Mouse (Mus musculus) CH12.LX (cell line): ENCODE measurements around the gene Rapgef4. TPM values are rescaled to one million over a fixed set of nuclear protein-coding genes. Genes with fewer than 3 reads are reported as not detected.

Experiments used
- DNase-seq: peaks from one replicate; pipeline ENCODE4 v3.0.0-alpha.2; 2013; ENCODE audit errors: extremely low read depth
- H3K27ac ChIP-seq: 2 replicates; pipeline ENCODE4 v1.5.1; 2012; ENCODE audit warnings: low read depth, mild to moderate bottlenecking, control low read depth, moderate library complexity; ENCODE audit not compliant: insufficient read depth
- H3K27me3 ChIP-seq: replicated peaks from 2 replicates; pipeline ENCODE3; 2012; ENCODE audit warnings: inconsistent platforms
- H3K36me3 ChIP-seq, 2 experiments: replicated peaks in 1 of 2; 2 replicates each; pipeline versions ENCODE3 to v1.6.1; 2012; ENCODE audit warnings: inconsistent platforms in 1 of 2, low read length in 1 of 2, mild to moderate bottlenecking in 1 of 2, mixed read lengths in 1 of 2, moderate library complexity in 1 of 2; ENCODE audit not compliant: control insufficient read depth in 1 of 2, insufficient read depth in 1 of 2
- H3K4me1 ChIP-seq, 2 experiments: 2 replicates each; pipeline ENCODE4 v1.6.1; 2012; ENCODE audit warnings: inconsistent platforms in 1 of 2, moderate library complexity in 1 of 2; ENCODE audit not compliant: insufficient read depth in 2 of 2, control insufficient read depth in 1 of 2
- H3K4me2 ChIP-seq: 2 replicates; pipeline ENCODE4 v1.6.1; 2012; ENCODE audit warnings: low read depth, mild to moderate bottlenecking, control low read depth; ENCODE audit not compliant: poor library complexity, insufficient read depth, severe bottlenecking
- H3K4me3 ChIP-seq, 3 experiments: fragments of 150-350 bp in 1 of 3; sonication (generic) in 1 of 3; replicated peaks in 1 of 3; 2 replicates each; pipeline versions ENCODE3 to v1.5.1; 2011 to 2012; ENCODE audit warnings: low read depth in 2 of 3, low read length in 2 of 3, mild to moderate bottlenecking in 2 of 3, moderate library complexity in 2 of 3, control low read depth in 1 of 3, improper control_type of control experiment in 1 of 3, inconsistent platforms in 1 of 3, mixed read lengths in 1 of 3; ENCODE audit not compliant: poor library complexity in 1 of 3
- H3K79me2 ChIP-seq: replicated peaks from 2 replicates; pipeline ENCODE4 v1.6.1; 2012; ENCODE audit warnings: mild to moderate bottlenecking, moderate library complexity; ENCODE audit not compliant: control insufficient read depth, poor library complexity, insufficient read depth, severe bottlenecking; ENCODE audit errors: extremely low read depth
- H3K9ac ChIP-seq: 2 replicates; pipeline ENCODE4 v1.6.1; 2012; ENCODE audit warnings: low read depth, mild to moderate bottlenecking, control low read depth, moderate library complexity; ENCODE audit not compliant: insufficient read depth
- H3K9me3 ChIP-seq: replicated peaks from 2 replicates; pipeline ENCODE3; 2012; ENCODE audit warnings: low read length, inconsistent platforms, mixed read lengths
- CHD1 ChIP-seq: IDR thresholded peaks from 2 replicates; pipeline ENCODE4 v1.6.1; 2012; ENCODE audit warnings: low read depth, low read length, improper control_type of control experiment, inconsistent platforms
- CHD2 ChIP-seq: IDR thresholded peaks from 2 replicates; pipeline ENCODE4 v1.6.1; 2011; ENCODE audit warnings: low read length, improper control_type of control experiment
- CTCF ChIP-seq, 2 experiments: IDR thresholded peaks in 1 of 2; conservative IDR thresholded peaks in 1 of 2; 2 replicates each; pipeline ENCODE4 v1.5.1; 2011 to 2012; ENCODE audit warnings: low read depth in 2 of 2, low read length in 2 of 2, improper control_type of control experiment in 1 of 2, inconsistent platforms in 1 of 2, mild to moderate bottlenecking in 1 of 2, moderate library complexity in 1 of 2
- E2F4 ChIP-seq: IDR thresholded peaks from 2 replicates; pipeline ENCODE4 v1.6.1; 2011; ENCODE audit warnings: low read depth, low read length, improper control_type of control experiment; ENCODE audit not compliant: insufficient replicate concordance
- ELF1 ChIP-seq: IDR thresholded peaks from 2 replicates; pipeline ENCODE4 v1.6.1; 2014; ENCODE audit warnings: low read depth, mild to moderate bottlenecking, inconsistent platforms, low read length, improper control_type of control experiment
- ETS1 ChIP-seq: conservative IDR thresholded peaks from 2 replicates; pipeline ENCODE4 v1.6.1; 2012; ENCODE audit warnings: low read depth, mild to moderate bottlenecking, inconsistent platforms, low read length, improper control_type of control experiment, moderate library complexity
- KAT2A ChIP-seq: IDR thresholded peaks from 2 replicates; pipeline ENCODE4 v1.6.1; 2012; ENCODE audit warnings: low read length, improper control_type of control experiment, inconsistent platforms; ENCODE audit not compliant: insufficient replicate concordance
- MAFK ChIP-seq: IDR thresholded peaks from 2 replicates; pipeline ENCODE4 v1.6.1; 2011; ENCODE audit warnings: low read length, improper control_type of control experiment; ENCODE audit not compliant: insufficient replicate concordance
- MAX ChIP-seq: IDR thresholded peaks from 2 replicates; pipeline ENCODE4 v1.6.1; 2011; ENCODE audit warnings: low read length, improper control_type of control experiment
- MAZ ChIP-seq: IDR thresholded peaks from 2 replicates; pipeline ENCODE4 v1.6.1; 2012; ENCODE audit warnings: low read depth, mild to moderate bottlenecking, inconsistent platforms, low read length, improper control_type of control experiment, moderate library complexity
- MYC ChIP-seq: IDR thresholded peaks from 2 replicates; pipeline ENCODE4 v1.6.1; 2011; ENCODE audit warnings: low read depth, mild to moderate bottlenecking, improper control_type of control experiment, low read length
- NRF1 ChIP-seq: IDR thresholded peaks from 2 replicates; pipeline ENCODE4 v1.6.1; 2014; ENCODE audit warnings: low read depth, mild to moderate bottlenecking, inconsistent platforms, low read length, improper control_type of control experiment, moderate library complexity
- PAX5 ChIP-seq: IDR thresholded peaks from 2 replicates; pipeline ENCODE4 v1.6.1; 2012; ENCODE audit warnings: low read length, inconsistent platforms, mixed read lengths
- POLR2A ChIP-seq: IDR thresholded peaks from 2 replicates; pipeline ENCODE4 v1.6.1; 2011; ENCODE audit warnings: low read depth, mild to moderate bottlenecking, improper control_type of control experiment, low read length
- RCOR1 ChIP-seq: conservative IDR thresholded peaks from 2 replicates; pipeline ENCODE4 v1.6.1; 2012; ENCODE audit warnings: low read depth, mild to moderate bottlenecking, inconsistent platforms, low read length, improper control_type of control experiment
- TBP ChIP-seq: conservative IDR thresholded peaks from 2 replicates; pipeline ENCODE4 v1.6.1; 2011; ENCODE audit warnings: low read depth, low read length, improper control_type of control experiment
- USF1 ChIP-seq: IDR thresholded peaks from 2 replicates; pipeline ENCODE4 v1.6.1; 2014; ENCODE audit warnings: low read depth, mild to moderate bottlenecking, inconsistent platforms, low read length, improper control_type of control experiment
- USF2 ChIP-seq: conservative IDR thresholded peaks from 2 replicates; pipeline ENCODE4 v1.6.1; 2011; ENCODE audit warnings: low read depth, low read length, improper control_type of control experiment
- ZKSCAN1 ChIP-seq: IDR thresholded peaks from 2 replicates; pipeline ENCODE4 v1.6.1; 2012; ENCODE audit warnings: low read depth, inconsistent platforms, low read length, improper control_type of control experiment, borderline replicate concordance
- ZMIZ1 ChIP-seq: IDR thresholded peaks from 2 replicates; pipeline ENCODE4 v1.6.1; 2012; ENCODE audit warnings: low read depth, mild to moderate bottlenecking, inconsistent platforms, low read length, improper control_type of control experiment
- ZNF384 ChIP-seq: IDR thresholded peaks from 2 replicates; pipeline ENCODE4 v1.6.1; 2012; ENCODE audit warnings: low read depth, low read length, improper control_type of control experiment, inconsistent platforms
- dilution Hi-C: fragments of 300-500 bp; cut with MboI; formaldehyde crosslinking; loops from 2 replicates; pipeline ENCODE4 v1.14.3; 2020; ENCODE audit warnings: low sequenced_read_pairs; ENCODE audit not compliant: extremely low pct_unique_long_range_greater_than_20kb, extremely low pct_ligation_motif_present
- in situ Hi-C: fragments of 300-500 bp; cut with MboI; formaldehyde crosslinking; loops from 3 replicates; pipeline ENCODE4 v1.14.3; 2019; ENCODE audit warnings: low sequenced_read_pairs, low pct_ligation_motif_present, low pct_unique_long_range_greater_than_20kb, mixed read lengths
- polyA plus RNA-seq: library from polyadenylated mRNA; unstranded; fragments of >175 nt; gene quantifications from 2 replicates; pipeline ENCODE4 v1.2.1, GENCODE M21; 2012; ENCODE audit warnings: low read depth; ENCODE audit not compliant: insufficient read length
- total RNA-seq, 2 experiments: library from RNA; depleted of rRNA; stranded (reverse); fragments of 300-350 nt in 1 of 2; fragments of >200 nt in 1 of 2; gene quantifications; 2 replicates each; pipeline ENCODE4 v1.2.3; 2012 to 2014

The Rapgef4 gene
- total and polyA plus RNA-seq, 3 experiments = 0.12 to 0.13 TPM; not detected in 1

DNA sequence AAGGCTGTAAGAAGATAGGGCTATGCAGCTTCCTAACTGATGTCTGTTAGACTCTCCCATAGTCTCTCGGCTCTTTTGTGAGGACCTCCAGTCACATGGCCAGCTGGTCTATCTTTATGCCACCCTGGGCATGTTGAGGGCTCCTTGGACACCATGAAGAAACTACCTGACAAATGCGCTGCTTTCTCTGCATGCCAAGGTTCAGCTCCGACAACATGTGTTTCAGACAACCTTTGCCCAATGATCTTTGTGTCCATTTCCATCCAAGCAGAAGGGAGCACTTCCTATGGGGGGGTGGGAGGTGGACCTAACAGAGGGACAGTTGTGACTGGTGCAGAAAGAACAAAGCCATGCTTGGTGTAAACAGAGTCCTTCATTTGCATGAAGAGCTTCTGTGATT is 7.4 kb upstream of the Rapgef4 start:
- Histone ChIP-seq H3K4me1 (peaks cover 6 to 17% of the 10 kb centered on the region in 2 experiments; a peak in 3 of 4 replicates), H3K79me2 (no peaks in the 10 kb centered on the region), H3K9me3 (no peaks in the 10 kb centered on the region), H3K9ac (no peak overlapping the region), H3K4me2 (no peak overlapping the region), H3K4me3 (no peak overlapping the region), H3K27me3 (no peaks in the 10 kb centered on the region), H3K27ac (no peak overlapping the region), H3K36me3 (no peaks in the 10 kb centered on the region)
- TF ChIP-seq CHD1 (no peak), ZMIZ1 (no peak), USF2 (no peak), ETS1 (no peak), MAX (no peak), RCOR1 (no peak), KAT2A (no peak), POLR2A (no peak), TBP (no peak), USF1 (no peak), E2F4 (no peak), ELF1 (no peak), CHD2 (no peak), MAZ (no peak), NRF1 (no peak), PAX5 (no peak), ZKSCAN1 (no peak), MYC (no peak), CTCF (conservative IDR thresholded peaks at IDR 0.05 in 1 of 2, IDR thresholded peaks at IDR 0.05 in 1 of 2; ENCODE audit: low read depth in 2 of 2, low read length in 2 of 2) (no peak), ZNF384 (no peak)
- in situ Hi-C loops = no loop called here
- dilution Hi-C loops = no loop called here
- DNase-seq = no peak

DNA sequence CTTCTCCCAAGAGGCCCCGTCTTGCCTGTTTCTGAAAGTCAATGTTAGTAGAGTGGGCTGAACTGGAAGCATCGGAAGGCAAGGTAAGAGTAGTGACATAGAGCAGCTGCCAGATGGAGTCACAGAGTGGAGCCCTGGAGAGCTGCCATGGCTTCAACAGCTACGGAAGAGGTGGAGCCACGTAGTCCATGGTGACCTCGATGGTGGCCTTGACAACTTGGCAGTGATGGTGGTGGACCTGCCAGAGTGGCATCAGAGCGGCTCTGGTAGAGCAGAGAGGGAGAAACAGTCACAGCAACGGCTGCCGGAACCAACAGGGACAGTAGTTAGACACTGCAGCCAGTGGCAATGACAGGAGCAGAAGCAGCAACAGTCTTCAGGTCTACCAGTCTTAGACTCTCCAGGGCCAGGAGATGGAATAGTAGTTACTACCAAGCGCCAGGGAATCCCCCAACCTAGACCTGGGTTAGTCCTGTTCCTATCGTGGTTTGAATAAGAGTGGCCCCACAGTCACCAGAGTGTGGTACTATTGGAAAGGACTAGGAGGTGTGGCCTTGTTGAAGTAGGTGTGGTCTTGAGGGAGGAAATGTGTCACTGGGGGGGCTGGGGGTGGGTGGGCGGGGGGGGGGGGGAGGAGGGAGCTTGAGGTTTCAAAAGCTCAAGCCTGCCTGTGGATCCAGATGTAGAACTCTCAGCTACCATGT is 6.7 kb upstream of the Rapgef4 start:
- no peak overlapping the region for H3K27ac ChIP-seq
- H3K27me3 ChIP-seq = no peaks in the 10 kb centered on the region
- no peaks in the 10 kb centered on the region for H3K9me3 ChIP-seq
- peaks cover 6 to 17% of the 10 kb centered on the region in 2 experiments; a peak in 3 of 4 replicates for H3K4me1 ChIP-seq
- H3K4me2 ChIP-seq = no peak overlapping the region
- H3K4me3 ChIP-seq = peak overlapping the region in 1 of 3 experiments; percentile 39
- DNase-seq = peak; percentile 71
- dilution Hi-C loops = no loop called here
- TF ChIP-seq POLR2A (no peak), MAFK (no peak), KAT2A (no peak)
- H3K79me2 ChIP-seq = no peaks in the 10 kb centered on the region
- in situ Hi-C loops = no loop called here
- no peaks in the 10 kb centered on the region for H3K36me3 ChIP-seq
- H3K9ac ChIP-seq = no peak overlapping the region
